Mouse (Mus musculus) macrophage (primary cell): ENCODE measurements around the gene Prnp. TPM values are rescaled to one million over a fixed set of nuclear protein-coding genes. Genes with fewer than 3 reads are reported as not detected.

Source experiments
- H3K27ac ChIP-seq: fragments of 350-480 bp; formaldehyde crosslinking; 2 replicates; pipeline ENCODE4 v1.9.0; 2021
- H3K36me3 ChIP-seq: fragments of 350-480 bp; formaldehyde crosslinking; 2 replicates; pipeline ENCODE4 v1.9.0; 2021; ENCODE audit errors: inconsistent target
- H3K4me3 ChIP-seq: fragments of 350-480 bp; formaldehyde crosslinking; 2 replicates; pipeline ENCODE4 v1.9.0; 2021; ENCODE audit errors: inconsistent target
- H3K79me2 ChIP-seq: fragments of 350-480 bp; formaldehyde crosslinking; 2 replicates; pipeline ENCODE4 v1.9.0; 2021; ENCODE audit errors: inconsistent target
- WGBS: methylation state at CpG from one replicate; pipeline ENCODE4 v1.1.7; 2026; ENCODE audit warnings: inconsistent platforms; ENCODE audit not compliant: missing documents; 5-methylcytosine and 5-hydroxymethylcytosine counted together
- polyA plus RNA-seq: library from polyadenylated mRNA; stranded (reverse); fragments of 250-400 nt; gene quantifications from 3 replicates; pipeline ENCODE4 v1.2.4, GENCODE M21; 2018; ENCODE audit warnings: inconsistent platforms

The Prnp gene
- polyA plus RNA-seq, 1 experiment from 2014 or later = 25.4 TPM

DNA sequence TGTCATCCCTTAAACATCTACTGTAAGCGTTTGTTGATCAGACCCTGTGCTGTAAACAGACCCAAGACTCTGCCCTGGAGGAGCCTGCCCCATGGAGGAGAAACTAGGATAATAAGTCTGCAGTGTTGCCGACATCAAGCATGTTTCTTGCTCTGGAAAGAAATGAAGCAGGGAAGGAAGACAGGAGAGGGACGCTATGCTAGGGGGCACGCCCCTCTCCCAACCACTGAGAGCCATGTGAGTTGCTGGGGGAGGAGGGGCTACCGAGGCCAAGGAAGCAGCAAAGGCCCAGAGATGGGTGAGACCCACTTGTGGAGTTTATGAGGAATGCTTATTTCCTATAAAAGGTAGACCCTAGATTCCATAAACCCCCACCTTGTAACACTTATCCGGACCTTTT, 23.3 kb downstream of the Prnp start:
- H3K79me2 ChIP-seq = no peaks in the 10 kb centered on the region
- H3K27ac ChIP-seq = no peak overlapping the region
- WGBS = 75% methylated on average over 6 of the region's 6 CpGs
- no peaks in the 10 kb centered on the region for H3K36me3 ChIP-seq
- no peak overlapping the region for H3K4me3 ChIP-seq

GRCm38 (mm10) chr2:131933598-131933997, 23.9 kb downstream of the Prnp start:
- no peak overlapping the region for H3K4me3 ChIP-seq
- no peaks in the 10 kb centered on the region for H3K36me3 ChIP-seq
- H3K27ac ChIP-seq = no peak overlapping the region
- 70% methylated on average over 3 of the region's 3 CpGs for WGBS
- H3K79me2 ChIP-seq = no peaks in the 10 kb centered on the region

DNA sequence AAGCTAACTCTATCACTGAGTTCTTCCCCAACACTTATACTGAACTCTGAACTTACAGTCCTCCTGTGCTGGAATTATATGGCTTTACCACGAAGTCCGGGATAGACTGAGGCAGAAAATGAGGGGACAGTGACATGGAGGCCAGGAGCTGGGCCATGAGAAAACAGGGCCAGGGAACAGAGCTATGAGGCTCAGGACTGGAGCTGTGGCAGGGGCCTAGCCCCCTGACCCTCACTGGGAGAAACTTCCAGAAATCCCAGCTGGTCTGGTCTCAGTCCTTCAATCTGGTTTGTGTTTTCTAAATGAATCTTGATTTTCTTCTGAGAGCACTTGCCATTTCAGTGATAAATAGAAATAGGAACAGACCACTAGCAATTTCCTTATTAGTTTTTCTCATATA, 24.5 kb downstream of the Prnp start:
- Histone ChIP-seq H3K27ac (no peak overlapping the region), H3K4me3 (no peak overlapping the region), H3K36me3 (no peaks in the 10 kb centered on the region), H3K79me2 (no peaks in the 10 kb centered on the region)
- 100% methylated on average over 2 of the region's 2 CpGs for WGBS

DNA sequence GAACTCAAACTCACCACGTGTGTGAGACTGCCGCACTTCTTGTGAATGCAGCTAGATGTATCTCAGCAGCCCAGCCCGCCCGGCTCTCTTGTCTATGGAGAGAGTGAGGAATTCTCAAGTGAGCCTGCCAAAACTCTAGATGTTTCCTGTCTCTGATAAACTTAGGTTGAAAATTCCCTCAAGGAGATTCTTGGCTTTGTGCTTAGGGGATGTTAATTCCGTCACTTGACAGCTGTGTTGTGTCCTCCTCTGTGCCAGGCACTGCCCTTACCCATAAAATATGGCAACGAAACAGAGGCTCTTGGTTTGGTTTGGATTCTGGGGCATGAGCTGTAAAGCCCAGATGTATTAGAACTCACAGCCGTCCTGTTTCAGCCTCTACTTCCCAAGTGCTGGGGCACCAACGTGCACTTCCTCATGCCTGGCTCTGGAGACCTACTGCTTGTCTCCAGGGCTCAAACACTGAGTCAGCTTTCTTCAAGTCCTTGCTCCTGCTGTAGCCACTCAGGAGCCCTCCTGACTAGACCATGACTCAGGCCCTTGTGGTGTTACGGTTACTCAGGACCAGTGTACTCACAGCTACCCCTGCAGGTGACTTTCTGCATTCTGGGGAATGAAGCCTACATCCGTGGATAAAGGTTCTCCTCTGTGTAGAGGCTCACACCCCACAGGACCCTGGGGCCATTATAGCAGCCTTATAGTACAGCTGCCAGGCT, 25.8 kb downstream of the Prnp start:
- no peak overlapping the region for H3K27ac ChIP-seq
- H3K79me2 ChIP-seq = no peaks in the 10 kb centered on the region
- H3K36me3 ChIP-seq = no peaks in the 10 kb centered on the region
- no peak overlapping the region for H3K4me3 ChIP-seq
- WGBS = 63% methylated on average over 10 of the region's 10 CpGs

DNA sequence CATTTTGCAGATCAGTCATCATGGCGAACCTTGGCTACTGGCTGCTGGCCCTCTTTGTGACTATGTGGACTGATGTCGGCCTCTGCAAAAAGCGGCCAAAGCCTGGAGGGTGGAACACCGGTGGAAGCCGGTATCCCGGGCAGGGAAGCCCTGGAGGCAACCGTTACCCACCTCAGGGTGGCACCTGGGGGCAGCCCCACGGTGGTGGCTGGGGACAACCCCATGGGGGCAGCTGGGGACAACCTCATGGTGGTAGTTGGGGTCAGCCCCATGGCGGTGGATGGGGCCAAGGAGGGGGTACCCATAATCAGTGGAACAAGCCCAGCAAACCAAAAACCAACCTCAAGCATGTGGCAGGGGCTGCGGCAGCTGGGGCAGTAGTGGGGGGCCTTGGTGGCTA, 26.7 kb downstream of the Prnp start:
- Histone ChIP-seq H3K27ac (no peak overlapping the region), H3K4me3 (no peak overlapping the region), H3K36me3 (no peaks in the 10 kb centered on the region), H3K79me2 (no peaks in the 10 kb centered on the region)
- 93% methylated on average over 10 of the region's 10 CpGs for WGBS

- Histone ChIP-seq H3K79me2 (no peaks in the 10 kb centered on the region), H3K27ac (no peak overlapping the region), H3K36me3 (no peaks in the 10 kb centered on the region), H3K4me3 (no peak overlapping the region)
- 41% methylated on average over 8 of the region's 8 CpGs for WGBS
Observed at GRCm38 (mm10) chr2:131939404-131940111, 29.8 kb downstream of the Prnp start.

DNA sequence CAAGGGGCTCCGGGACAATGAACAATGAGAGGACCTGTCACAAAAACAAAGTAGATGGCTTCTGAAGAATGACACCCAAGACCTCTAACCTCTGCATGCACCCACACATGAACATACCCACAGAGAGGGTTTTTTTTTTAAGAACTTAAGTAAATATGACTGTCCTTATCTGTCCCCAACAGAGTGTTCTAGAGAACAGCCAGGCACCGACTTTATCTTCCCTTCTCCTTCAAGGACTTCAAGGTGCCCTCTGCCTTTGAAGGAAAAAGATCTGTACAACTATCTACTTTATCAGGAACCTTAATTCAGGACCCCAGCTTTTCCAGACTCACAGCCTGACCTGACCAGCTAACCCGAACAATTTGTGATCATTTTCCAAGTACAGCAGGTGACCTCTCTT, 30.8 kb downstream of the Prnp start:
- Histone ChIP-seq H3K79me2 (no peaks in the 10 kb centered on the region), H3K4me3 (no peak overlapping the region), H3K27ac (no peak overlapping the region), H3K36me3 (no peaks in the 10 kb centered on the region)
- 68% methylated on average over 3 of the region's 3 CpGs for WGBS

DNA sequence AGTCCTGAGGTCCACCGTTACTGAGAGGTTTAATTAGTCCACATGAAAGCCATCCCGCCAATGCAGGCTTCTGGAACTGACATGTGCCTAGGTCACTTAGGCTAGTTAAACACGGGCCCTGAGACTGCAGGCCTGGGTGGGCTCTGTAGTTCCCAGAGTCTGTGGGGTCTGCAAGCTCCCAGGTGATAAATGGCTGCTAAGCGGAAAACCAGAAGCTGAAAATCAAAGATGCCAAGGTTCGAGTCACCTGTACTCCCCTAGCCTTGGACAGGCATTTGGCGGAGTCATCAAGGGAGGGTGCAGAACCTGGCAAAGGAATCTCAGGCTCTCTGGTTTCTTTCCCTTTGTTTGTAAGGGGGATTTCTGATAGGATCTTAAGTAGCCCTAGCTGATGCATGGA, 31.8 kb downstream of the Prnp start:
- Histone ChIP-seq H3K27ac (no peak overlapping the region), H3K79me2 (no peaks in the 10 kb centered on the region), H3K36me3 (no peaks in the 10 kb centered on the region), H3K4me3 (no peak overlapping the region)
- 95% methylated on average over 6 of the region's 6 CpGs for WGBS

DNA sequence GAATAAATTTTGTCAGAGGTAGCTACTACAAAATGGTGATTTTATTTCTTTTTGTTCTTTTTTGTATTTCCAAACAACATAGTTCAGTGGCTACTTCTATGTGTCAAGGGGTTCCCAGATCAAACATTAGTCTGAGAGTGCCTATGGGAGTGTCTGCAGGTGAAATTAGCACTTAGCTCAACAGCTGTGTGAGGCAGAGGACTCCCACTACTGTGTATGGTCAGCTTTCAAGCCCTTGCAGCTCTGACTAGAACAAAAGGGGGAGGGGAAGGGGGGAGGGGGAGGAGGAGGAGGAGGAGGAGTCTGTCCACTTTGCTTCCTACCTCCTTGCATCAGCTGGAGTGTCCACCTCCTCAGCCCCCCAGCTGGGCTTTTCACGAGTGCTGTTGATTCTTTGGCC, 34.6 kb downstream of the Prnp start:
- Histone ChIP-seq H3K4me3 (no peak overlapping the region), H3K36me3 (no peaks in the 10 kb centered on the region), H3K27ac (no peak overlapping the region), H3K79me2 (no peaks in the 10 kb centered on the region)
- WGBS = 57% methylated on average over 1 of the region's 1 CpGs

DNA sequence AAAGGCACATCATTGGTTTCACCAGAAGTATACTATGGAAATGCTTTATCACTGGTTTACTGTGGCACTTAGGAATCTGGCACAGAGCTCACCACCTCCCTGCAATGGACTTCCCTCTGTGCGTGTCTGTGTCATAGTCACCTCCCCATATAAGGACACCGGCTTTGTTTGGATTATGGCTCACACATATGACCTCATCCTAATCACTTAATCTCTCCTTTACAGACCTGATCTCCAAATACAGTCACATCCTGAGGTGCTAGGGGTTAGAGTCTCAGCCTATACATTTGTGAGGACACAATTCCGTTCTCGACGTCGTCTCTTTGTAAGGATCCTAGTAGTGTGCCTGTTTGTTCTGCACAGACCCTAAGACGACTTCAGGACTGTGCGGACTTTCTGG, 35.5 kb downstream of the Prnp start:
- 56% methylated on average over 8 of the region's 8 CpGs for WGBS
- Histone ChIP-seq H3K27ac (no peak overlapping the region), H3K4me3 (no peak overlapping the region), H3K79me2 (no peaks in the 10 kb centered on the region), H3K36me3 (no peaks in the 10 kb centered on the region)

DNA sequence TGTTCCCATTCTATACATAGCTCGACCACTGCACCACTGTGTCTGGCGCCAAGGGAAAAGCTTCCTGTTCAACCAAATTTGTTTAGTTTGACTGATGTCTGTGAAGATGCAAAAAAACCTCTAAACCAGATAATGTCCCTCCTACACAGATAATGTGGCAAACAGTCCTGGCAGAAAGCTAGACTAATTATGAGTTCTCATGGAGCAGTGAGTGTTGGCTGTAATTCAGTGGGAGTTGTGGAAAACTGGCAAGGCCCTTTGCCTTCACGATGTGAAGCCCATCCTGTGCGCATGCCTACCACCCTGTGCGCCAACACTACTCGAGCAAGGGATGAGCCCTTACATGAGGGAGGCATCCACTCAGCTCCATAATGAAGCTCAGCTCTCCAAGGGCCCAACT, 36.0 kb downstream of the Prnp start:
- Histone ChIP-seq H3K4me3 (no peak overlapping the region), H3K36me3 (no peaks in the 10 kb centered on the region), H3K79me2 (no peaks in the 10 kb centered on the region), H3K27ac (no peak overlapping the region)
- WGBS = 84% methylated on average over 6 of the region's 6 CpGs

- 90% methylated on average over 16 of the region's 16 CpGs for WGBS
Observed at GRCm38 (mm10) chr2:131946351-131946750, 36.6 kb downstream of the Prnp start.

GRCm38 (mm10) chr2:131948156-131948555, 38.4 kb downstream of the Prnp start:
- Histone ChIP-seq H3K27ac (no peak overlapping the region), H3K36me3 (no peaks in the 10 kb centered on the region), H3K4me3 (no peak overlapping the region), H3K79me2 (no peaks in the 10 kb centered on the region)
- WGBS = 93% methylated on average over 3 of the region's 3 CpGs

More at GRCm38 (mm10) chr2:131946351-131946750, 36.6 kb downstream of the Prnp start:
- Histone ChIP-seq H3K27ac (no peak overlapping the region), H3K79me2 (no peaks in the 10 kb centered on the region), H3K4me3 (no peak overlapping the region), H3K36me3 (no peaks in the 10 kb centered on the region)

DNA sequence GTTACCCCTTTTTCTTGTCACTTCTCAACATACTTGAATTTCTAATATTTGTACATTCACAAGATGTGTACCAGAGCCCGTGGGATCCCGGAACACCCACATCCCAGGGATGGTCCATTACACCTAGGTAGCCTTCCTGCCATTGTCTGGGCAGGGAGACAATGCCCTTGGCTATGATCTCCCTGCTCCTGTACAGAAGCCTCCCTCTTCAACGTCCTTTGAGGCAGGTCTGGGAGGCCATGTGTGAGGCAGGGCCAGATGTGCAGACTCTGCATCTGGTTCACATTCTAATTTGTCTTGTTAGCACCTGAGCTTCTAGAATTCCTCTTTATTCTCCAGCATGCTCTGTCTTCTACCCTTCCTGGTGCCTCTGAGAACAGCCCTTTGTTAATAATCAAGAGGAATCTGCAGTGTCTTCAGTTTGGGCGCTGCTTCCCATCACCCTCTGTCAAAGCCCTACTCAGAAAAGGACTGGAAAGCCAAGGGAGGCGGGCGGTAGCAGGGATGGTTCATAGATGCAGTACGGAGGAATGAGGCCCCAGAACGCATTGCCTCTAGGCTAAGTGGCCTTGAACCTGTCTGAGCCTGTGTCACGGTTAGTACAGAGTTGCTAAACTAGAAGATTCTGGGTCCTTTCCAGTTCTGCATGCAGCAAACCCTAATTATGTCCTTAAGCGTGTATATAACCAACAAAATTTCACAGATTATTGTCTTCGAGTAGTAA, 39.4 kb downstream of the Prnp start:
- H3K36me3 ChIP-seq = no peaks in the 10 kb centered on the region

More for the DNA sequence above, 39.4 kb downstream of the Prnp start:
- Histone ChIP-seq H3K79me2 (no peaks in the 10 kb centered on the region), H3K27ac (no peak overlapping the region), H3K4me3 (no peak overlapping the region)
- 91% methylated on average over 10 of the region's 11 CpGs for WGBS
